Mouse (Mus musculus): ENCODE results near the gene Ccdc142. TPM values are rescaled to one million over a fixed set of nuclear protein-coding genes. Genes with fewer than 3 reads are reported as not detected.

Gene Ccdc142
- total RNA-seq (2015), result 0.20 and 0.79 TPM in 2 replicates
- 0.58 and 1.6 TPM in 2 replicates for total RNA-seq (2017)

- ATAC-seq (replicated peaks; ENCODE audit: poor library complexity), result peak; percentile 87
Observed at GRCm38 (mm10) chr6:83101316-83101687, at the start of gene Ccdc142, which contains the start of gene Gm42688. TSS of gene Ccdc142 (plus strand) at chr6:83101601. TSS of gene Gm42688 (plus strand) at chr6:83101617.

- peak; percentile 26 for ATAC-seq (replicated peaks; ENCODE audit: poor library complexity)
Observed at GRCm38 (mm10) chr6:83053136-83053960, 48.1 kb upstream of the Ccdc142 start.

- ATAC-seq (replicated peaks; ENCODE audit: poor library complexity), result peak; percentile 88
Observed at GRCm38 (mm10) chr6:83054074-83054851, 47.1 kb upstream of the Ccdc142 start, which contains the start of gene Aup1. TSS of gene Aup1 (plus strand) at chr6:83054521.

- ATAC-seq (replicated peaks; ENCODE audit: poor library complexity), result peak; percentile 2; the same call in 1 of the 2 replicates
Observed at GRCm38 (mm10) chr6:83054871-83055431, 46.5 kb upstream of the Ccdc142 start, which contains the start of gene Htra2. TSS of gene Htra2 (minus strand) at chr6:83055273.

- ATAC-seq (replicated peaks; ENCODE audit: poor library complexity), result no peak
Observed at GRCm38 (mm10) chr6:83057790-83058189, 43.6 kb upstream of the Ccdc142 start, which contains the start of gene Dqx1. TSS of gene Dqx1 (plus strand) at chr6:83057844.

GRCm38 (mm10) chr6:83058725-83059124, 42.7 kb upstream of the Ccdc142 start:
- ATAC-seq (replicated peaks; ENCODE audit: poor library complexity), result no peak

GRCm38 (mm10) chr6:83065995-83066394, 35.4 kb upstream of the Ccdc142 start:
- no peak for ATAC-seq (replicated peaks; ENCODE audit: poor library complexity)

GRCm38 (mm10) chr6:83066441-83066840, 35.0 kb upstream of the Ccdc142 start:
- no peak for ATAC-seq (replicated peaks; ENCODE audit: poor library complexity)

- ATAC-seq (replicated peaks; ENCODE audit: poor library complexity), result no peak
Observed at GRCm38 (mm10) chr6:83068221-83068620, 33.2 kb upstream of the Ccdc142 start.

- ATAC-seq (replicated peaks; ENCODE audit: poor library complexity), result no peak
Observed at GRCm38 (mm10) chr6:83068706-83069487, 32.5 kb upstream of the Ccdc142 start.

- ATAC-seq (replicated peaks; ENCODE audit: poor library complexity), result no peak
Observed at GRCm38 (mm10) chr6:83069488-83070246, 31.7 kb upstream of the Ccdc142 start.

GRCm38 (mm10) chr6:83070247-83070310, 31.3 kb upstream of the Ccdc142 start, which contains the start of gene Tlx2:
TSS of gene Tlx2 (minus strand) at chr6:83070293.
- ATAC-seq (replicated peaks; ENCODE audit: poor library complexity), result no peak

- 0 out of 2 replicates have a peak, but pooled peaks have one; percentile 10 for ATAC-seq (replicated peaks; ENCODE audit: poor library complexity)
Observed at GRCm38 (mm10) chr6:83070311-83071219, 30.8 kb upstream of the Ccdc142 start.

GRCm38 (mm10) chr6:83071220-83071619, 30.2 kb upstream of the Ccdc142 start:
- ATAC-seq (replicated peaks; ENCODE audit: poor library complexity), result no peak

GRCm38 (mm10) chr6:83074979-83075378, 26.4 kb upstream of the Ccdc142 start:
- 0 out of 2 replicates have a peak, but pooled peaks have one; percentile 19 for ATAC-seq (replicated peaks; ENCODE audit: poor library complexity)

- ATAC-seq (replicated peaks; ENCODE audit: poor library complexity), result peak; percentile 15
Observed at GRCm38 (mm10) chr6:83077630-83078323, 23.6 kb upstream of the Ccdc142 start, which contains the start of gene Pcgf1. TSS of gene Pcgf1 (plus strand) at chr6:83077869.

- peak; percentile 92 for ATAC-seq (replicated peaks; ENCODE audit: poor library complexity)
Observed at GRCm38 (mm10) chr6:83078324-83078858, 23.0 kb upstream of the Ccdc142 start.

GRCm38 (mm10) chr6:83080210-83080609, 21.2 kb upstream of the Ccdc142 start:
- ATAC-seq (replicated peaks; ENCODE audit: poor library complexity), result no peak
